Mouse (Mus musculus) R1 (cell line): Measurements from ENCODE around the gene Dner.
A peak's percentile ranks its signal among the peaks of the same experiment; 100 is the strongest.

ENCODE experiments used
- DNase-seq: peaks from one replicate; pipeline ENCODE4 v3.0.0-alpha.2; 2018; ENCODE audit warnings: low read depth, low spot score

Gene Dner

DNA sequence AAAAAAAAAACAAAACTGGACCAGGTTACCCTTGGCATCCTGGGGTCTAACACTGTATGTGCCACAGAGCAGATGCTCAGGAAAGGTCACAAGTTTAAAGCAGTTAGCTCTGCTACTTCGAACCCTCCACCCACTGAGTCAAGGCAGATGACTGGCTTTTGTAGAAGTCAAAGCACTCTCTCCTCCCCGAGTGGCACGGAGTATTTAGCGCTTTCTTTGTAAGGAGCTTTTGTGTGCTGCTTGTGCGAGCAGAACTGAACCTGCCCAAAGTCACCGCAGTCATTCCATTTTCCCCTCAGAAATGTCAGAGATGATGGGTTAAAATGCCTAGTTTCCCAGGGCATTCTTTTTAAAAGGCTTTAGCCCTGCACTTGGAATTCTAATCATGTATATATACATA lies 59.1 kb downstream of the Dner start:
- peak; percentile 31 for DNase-seq

DNA sequence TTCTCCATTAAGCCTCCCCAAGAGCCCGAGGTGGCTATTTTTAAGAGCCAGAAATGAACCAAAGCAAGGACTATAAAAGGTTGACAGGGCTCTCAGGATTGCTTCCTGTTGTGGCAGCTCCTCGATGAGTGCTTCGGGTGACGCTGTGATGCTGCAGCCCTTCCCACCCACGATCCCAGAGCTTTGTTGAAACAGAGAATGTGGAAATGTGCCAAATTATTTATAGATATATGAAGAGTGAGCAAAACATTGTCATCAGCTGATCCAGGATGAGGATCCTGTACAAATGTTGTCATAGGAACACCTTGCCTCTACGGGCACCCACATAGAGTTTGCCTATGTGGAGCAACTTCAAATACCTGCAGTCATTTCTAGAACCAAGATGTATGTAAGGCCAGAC lies 67.8 kb downstream of the Dner start:
- DNase-seq = no peak

DNA sequence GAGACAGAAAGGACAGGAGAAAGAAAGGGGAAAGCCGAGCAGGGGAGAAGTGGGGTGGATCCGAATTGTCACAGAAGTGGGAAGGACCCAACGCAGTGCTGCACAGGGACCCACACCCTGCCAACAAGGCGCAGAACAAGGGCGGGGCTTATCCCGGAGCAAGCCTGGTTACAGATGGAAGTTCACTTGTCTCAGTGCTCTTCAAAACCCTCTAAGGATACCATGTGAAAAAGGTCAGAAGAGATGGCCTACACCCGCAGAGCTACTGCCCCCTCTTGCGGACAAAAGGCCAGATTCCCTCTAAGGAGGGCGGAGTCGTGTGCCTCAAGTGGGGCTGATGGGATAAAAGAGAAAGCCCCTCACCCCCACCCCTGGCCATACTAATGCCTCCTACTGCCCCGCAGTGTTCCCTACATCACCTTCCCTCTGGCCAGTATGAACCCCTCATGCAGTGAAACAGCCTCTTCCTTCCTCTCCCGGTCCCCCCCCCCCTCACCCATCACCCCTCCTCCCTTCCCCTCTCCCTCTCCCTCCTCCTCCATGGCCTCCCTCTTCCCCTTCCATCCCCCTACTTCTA lies 73.0 kb downstream of the Dner start:
- DNase-seq = peak; percentile 29

GRCm38 (mm10) chr1:84621308-84621707 lies 74.7 kb downstream of the Dner start:
- peak; percentile 13 for DNase-seq

- DNase-seq = no peak
Measured at GRCm38 (mm10) chr1:84619131-84619760, 76.8 kb downstream of the Dner start.

- no peak for DNase-seq
Measured at GRCm38 (mm10) chr1:84618094-84618493, 77.9 kb downstream of the Dner start.

DNA sequence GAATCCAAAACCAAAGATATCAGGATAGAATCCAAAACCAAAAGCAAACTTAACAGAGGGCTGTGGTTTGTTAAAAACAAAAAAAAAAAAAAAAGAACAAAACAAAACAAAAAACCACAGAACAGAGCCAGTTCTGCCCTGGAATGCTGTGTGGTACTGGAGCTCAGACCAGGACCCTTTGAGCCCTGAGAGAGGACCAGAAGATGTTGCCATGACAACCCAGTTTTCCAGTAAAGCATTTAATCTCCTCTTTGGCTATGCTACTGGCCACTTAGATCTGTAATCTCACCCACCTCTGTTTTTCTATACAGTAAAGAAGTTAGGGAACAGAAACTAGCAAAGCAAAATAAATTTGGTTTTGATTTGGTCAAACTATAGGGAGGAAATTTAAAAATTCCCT lies 79.9 kb downstream of the Dner start:
- DNase-seq = no peak

DNA sequence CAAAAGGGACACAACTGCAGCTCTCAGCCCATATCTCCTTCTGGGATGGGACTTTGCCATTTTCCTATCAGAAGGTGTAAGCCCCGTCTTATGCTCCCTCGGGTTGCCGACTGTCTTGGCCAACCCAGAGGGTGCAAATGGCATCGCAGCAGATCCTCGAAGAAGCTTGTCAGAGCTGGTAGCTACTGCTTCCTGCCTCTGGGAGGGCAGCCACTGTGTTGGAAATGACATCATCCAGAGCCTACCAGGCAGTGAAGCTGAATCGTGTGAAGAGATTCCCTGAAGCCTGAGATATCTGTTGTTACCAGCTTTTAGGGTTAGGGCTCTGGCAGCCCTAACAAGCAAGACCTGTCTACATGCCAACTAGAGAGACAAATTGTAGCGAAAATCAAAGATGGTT lies 81.4 kb downstream of the Dner start:
- DNase-seq = no peak

DNA sequence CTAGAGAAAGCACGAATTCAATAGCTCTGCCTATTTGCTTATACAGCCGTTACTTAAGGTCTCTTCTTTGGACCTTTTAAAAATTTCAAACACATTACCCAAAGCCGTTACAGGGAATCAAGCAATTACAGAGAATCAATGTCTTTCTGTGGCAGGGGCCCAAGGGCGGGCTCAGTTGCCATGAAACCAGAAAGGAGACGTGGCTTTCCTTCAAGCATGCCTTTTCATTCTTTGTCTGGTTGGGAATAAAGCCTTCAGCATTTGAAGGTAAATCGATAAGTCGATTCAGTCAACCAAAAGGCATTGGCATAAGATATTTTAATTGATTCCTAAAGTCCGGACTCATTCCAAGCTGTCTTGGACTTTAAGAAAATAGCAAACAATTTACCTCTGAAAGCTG lies 82.9 kb downstream of the Dner start:
- no peak for DNase-seq

DNA sequence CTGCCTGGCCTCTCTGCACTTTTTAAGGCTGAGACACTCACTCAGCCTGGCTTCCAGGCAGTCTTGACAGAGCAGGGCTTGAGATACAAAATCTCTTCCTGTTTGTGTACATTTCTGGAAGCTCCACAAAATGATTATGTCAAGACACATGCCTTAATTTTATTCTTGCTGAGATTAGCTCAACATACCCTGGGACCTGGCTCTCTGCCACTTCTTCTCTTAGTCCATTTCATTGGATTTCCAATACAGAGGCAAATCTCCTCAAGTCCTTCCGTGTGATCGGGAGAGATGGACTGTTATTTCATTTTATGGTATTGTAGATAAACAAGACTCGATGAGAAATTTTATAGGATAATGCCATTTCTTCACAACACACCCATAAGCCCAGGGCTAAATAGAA lies 84.7 kb downstream of the Dner start:
- no peak for DNase-seq

- no peak for DNase-seq
Measured at GRCm38 (mm10) chr1:84599025-84599424, 97.0 kb downstream of the Dner start.

DNA sequence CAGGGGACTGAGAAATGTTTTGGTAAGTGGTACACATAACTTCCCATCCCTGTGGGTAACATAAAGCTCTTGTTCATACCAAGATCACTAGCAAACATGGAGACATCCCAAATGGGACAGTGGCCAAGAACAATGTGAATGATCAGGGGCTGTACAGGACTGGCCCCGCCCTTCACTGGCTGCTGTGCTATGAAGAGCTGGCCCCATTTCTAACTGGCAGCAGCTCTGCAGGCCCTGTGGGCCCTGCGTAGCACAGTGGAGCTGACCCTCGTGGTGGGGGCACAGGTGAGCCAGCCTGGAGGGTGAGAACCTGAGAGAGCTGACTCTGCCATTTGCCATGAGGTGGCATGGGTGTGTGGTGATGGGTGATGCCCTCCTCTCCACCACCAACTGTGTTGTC lies 100.0 kb downstream of the Dner start:
- DNase-seq = no peak

GRCm38 (mm10) chr1:84592394-84592793 lies 103.6 kb downstream of the Dner start:
- DNase-seq = no peak

- no peak for DNase-seq
Measured at GRCm38 (mm10) chr1:84590534-84590933, 105.5 kb downstream of the Dner start.

DNA sequence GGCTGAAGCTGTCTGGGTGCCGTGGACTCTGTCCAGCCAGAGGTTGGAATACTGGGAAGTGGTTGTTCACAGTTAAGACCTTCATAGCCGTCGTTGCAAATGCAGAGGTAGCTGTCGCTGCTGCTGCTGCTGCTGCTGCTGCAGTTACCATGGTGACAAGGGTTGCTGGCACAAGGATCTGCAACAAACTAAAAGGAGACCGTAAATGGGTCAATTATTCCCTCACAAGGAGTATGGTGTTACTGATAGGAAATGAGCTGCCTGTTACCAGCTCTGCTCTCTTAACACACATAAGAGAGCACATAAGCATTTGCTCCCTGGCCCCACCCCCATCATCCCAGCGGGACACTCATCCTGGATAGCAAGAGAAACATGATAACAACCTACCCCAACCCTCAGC lies 110.6 kb downstream of the Dner start:
- DNase-seq = peak; percentile 20

- DNase-seq = peak; percentile 63
Measured at GRCm38 (mm10) chr1:84581812-84582211, 114.2 kb downstream of the Dner start.

GRCm38 (mm10) chr1:84561841-84562240 lies 134.2 kb downstream of the Dner start:
- no peak for DNase-seq

DNA sequence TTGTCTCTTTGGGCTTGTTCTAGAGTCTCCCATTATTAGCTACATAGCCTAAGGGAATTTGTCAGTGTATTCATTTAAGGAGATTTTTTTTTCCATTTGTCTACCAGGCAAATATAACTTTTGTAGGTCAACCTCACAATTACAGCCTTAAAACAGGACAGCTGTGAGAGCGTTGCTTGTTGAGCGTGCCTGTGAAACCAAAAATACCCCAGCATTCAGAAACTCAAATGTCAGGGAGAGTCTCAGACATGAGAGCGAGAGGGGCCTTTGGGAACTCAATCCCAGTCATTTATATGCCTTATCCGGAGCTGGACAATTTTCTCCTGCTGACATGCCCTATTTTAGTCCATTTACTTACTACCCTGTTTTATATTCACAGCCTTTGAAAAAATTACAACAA lies 134.6 kb downstream of the Dner start:
- DNase-seq = no peak

GRCm38 (mm10) chr1:84556546-84557511 lies 139.2 kb downstream of the Dner start:
- no peak for DNase-seq

- DNase-seq = no peak
Measured at GRCm38 (mm10) chr1:84552005-84552404, 144.0 kb downstream of the Dner start.

GRCm38 (mm10) chr1:84550065-84550368 lies 146.0 kb downstream of the Dner start:
- no peak for DNase-seq

- DNase-seq = peak; percentile 43
Measured at GRCm38 (mm10) chr1:84549367-84550064, 146.5 kb downstream of the Dner start.
